Mouse (Mus musculus): ENCODE measurements around the gene Dlx4.

The Dlx4 gene

GRCm38 (mm10) chr11:95102161-95102904, 43.7 kb downstream of the Dlx4 start:
- DNase-seq (ENCODE audit: low spot score) = no peak

GRCm38 (mm10) chr11:95101071-95101788, 44.8 kb downstream of the Dlx4 start:
- no peak for DNase-seq (ENCODE audit: low spot score)

GRCm38 (mm10) chr11:95100393-95100792, 45.7 kb downstream of the Dlx4 start:
- DNase-seq (ENCODE audit: low spot score) = no peak

- DNase-seq (ENCODE audit: low spot score) = no peak
Observed at GRCm38 (mm10) chr11:95098346-95099095, 47.5 kb downstream of the Dlx4 start.

GRCm38 (mm10) chr11:95097889-95098288, 48.2 kb downstream of the Dlx4 start:
- no peak for DNase-seq (ENCODE audit: low spot score)

- no peak for DNase-seq (ENCODE audit: low spot score)
Observed at GRCm38 (mm10) chr11:95096608-95097373, 49.3 kb downstream of the Dlx4 start.

- no peak for DNase-seq (ENCODE audit: low spot score)
Observed at GRCm38 (mm10) chr11:95095596-95095995, 50.5 kb downstream of the Dlx4 start.

GRCm38 (mm10) chr11:95093077-95093476, 53.0 kb downstream of the Dlx4 start:
- no peak for DNase-seq (ENCODE audit: low spot score)

Measured in T-cell, adult 2 months (primary cell).